Mouse (Mus musculus): ENCODE measurements around the gene Pla2g10.
"Not testable (repeated sequence)": the region's sequence is repeated elsewhere in the genome, so short reads cannot be mapped to it uniquely, and the experiment has no call there.

Gene Pla2g10

DNA sequence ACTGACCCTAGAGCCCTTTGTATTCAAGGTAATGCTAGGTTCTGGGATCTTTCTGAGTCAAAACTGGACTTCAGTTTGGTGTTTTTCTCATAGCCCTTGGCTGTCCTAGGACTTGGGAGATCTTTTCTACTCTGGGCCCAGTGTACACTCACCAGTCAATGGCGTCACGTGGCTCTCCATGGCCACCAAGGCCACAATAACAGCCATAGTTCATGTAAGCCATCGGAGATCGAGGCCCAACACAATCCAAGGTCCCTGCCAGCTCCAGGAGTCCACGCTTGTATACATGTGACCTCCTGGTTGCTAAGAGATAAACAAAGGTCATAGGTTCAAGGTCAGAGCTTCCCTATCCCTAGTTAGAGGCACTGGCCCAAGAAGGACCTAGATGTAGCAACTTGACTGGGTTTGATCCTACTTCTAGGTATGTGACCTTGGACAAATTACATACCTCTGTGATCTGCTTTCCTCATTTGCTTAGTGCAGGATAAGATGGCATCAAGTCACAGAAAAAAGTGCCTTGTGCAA is 2.9 kb downstream of the Pla2g10 start:
- no peak for DNase-seq (ENCODE audit: low read depth)

DNA sequence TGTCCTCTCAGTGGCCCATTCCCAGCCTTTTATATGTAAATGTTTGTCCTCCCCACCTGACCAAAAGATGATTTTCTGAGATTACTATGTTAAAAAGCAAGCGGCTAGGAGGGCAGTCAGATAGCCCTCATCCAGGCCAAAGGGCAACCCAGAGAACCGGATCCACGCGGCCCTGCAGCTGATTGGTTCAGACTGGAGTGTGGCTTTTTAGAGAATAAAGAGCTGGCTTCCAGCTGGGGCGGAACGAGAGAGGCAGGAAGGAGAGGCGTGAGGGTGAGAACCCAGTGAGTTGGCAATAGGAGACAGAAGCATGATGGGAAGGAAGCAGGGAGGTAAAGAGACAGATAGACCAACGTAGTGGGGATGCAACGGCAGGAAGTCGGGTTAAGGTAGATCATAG is 7.8 kb downstream of the Pla2g10 start:
- DNase-seq (ENCODE audit: low read depth): no peak

DNA sequence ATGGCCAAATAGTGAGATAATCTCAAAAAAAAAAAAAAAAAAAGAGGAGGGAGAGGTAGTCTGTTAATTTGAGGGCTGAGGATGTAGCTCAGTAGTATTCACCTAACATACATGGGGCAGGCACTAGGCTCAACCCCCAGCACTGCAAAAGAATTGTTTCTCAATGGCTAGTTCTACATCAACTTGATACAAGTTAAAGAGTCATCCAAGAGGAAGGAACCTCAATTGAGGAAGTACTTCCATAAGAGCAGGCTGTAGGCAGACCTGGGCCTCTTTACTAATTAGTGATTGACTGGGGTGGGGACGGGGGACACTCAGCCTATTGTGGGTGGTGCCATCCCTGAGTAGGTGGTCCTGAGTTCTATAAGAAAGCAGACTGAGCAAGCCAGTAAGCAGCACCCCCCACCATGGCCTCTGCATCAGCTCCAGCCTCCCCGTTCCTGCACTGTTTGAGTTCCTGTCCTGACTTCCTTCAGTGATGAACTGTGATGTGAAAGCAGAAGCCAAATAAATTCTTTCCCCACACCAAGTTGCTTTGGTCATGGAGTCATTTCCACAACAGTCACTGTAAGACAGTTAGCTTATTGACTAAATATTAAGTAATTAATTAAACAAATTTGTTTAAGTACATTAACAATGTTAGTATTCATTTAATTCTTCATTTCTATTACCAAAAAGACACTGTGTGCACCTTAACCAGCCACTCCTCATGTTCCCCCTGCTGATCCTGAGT is 13.8 kb downstream of the Pla2g10 start:
- DNase-seq (ENCODE audit: low read depth): peak; percentile 38

DNA sequence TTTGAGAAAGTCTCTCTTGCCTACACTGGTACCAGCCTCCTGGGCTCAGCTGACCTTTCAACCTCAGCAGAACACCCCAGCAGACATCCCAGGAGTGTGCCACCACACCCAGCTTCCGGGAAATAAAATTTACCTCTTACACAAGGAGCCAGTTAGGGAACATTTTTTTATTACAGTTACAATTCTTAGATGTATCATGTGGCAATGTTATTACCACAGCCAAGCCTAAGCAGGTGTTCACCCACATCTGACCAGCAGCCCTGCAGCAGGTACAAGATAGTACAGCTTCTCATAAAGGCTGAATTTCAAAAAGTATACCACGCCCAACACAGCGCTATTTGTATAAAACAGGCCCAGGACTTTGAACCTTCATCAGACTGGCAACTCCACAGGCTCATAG is 15.9 kb downstream of the Pla2g10 start:
- no peak for DNase-seq (ENCODE audit: low read depth)

DNA sequence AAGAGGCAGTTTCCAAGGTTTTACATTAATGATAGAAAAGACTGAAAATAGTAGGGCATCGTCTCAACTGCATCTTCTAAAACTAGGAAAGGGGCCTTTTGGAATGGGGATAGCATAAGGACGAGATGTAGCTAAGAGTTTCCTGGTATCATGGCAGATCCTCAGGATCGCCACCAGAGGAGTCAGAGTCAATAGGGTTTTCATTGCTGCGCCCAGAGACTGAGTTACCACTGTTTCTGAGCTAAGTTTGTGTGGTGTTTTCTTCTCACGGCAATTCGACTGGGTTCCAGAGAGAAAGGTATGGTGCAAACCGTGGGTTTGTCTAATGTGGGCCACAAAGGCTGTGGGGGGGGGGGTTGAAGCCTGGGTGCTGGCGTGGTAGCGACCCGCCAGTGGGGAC is 26.1 kb downstream of the Pla2g10 start:
- DNase-seq (ENCODE audit: low read depth): no peak

DNA sequence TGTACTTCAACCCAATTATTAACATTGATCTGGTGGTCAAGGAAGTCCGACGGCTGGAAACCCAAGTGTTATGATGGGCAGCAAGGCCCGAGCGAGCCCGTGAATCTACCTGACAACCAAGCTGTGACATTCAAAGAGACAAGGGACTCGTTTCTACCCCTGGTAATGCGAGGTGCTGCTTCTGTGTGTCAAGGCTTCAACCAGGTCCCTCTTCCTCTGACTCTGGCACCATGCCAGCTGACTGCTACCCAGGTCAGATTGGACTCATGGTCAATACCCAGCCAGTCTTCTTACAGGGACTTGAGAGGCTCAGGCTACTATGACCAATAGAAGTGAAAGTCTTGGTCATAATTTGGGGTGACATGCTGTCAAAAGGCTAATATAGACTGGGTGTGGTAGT is 28.6 kb downstream of the Pla2g10 start:
- no peak for DNase-seq (ENCODE audit: low read depth)

DNA sequence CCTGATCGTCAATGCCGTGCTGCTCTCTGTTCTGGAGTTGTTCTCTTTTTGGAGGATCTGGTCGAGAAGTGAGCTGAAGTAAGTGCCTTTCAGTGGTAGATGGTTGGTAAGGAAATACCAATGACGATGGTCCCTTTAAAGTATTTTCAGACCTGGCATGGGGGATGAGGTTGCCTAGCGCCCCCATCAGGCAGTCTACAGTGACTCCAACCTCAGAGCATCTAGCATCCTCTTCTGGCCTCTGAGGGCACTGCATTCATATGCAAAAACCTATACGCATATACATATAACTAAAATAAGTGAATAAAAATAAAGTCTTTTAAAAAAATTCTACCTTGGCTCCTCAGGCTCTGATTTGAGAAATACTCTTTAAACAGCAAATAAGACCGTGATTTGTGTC is 31.8 kb downstream of the Pla2g10 start:
- peak; percentile 25 for DNase-seq (ENCODE audit: low read depth)

DNA sequence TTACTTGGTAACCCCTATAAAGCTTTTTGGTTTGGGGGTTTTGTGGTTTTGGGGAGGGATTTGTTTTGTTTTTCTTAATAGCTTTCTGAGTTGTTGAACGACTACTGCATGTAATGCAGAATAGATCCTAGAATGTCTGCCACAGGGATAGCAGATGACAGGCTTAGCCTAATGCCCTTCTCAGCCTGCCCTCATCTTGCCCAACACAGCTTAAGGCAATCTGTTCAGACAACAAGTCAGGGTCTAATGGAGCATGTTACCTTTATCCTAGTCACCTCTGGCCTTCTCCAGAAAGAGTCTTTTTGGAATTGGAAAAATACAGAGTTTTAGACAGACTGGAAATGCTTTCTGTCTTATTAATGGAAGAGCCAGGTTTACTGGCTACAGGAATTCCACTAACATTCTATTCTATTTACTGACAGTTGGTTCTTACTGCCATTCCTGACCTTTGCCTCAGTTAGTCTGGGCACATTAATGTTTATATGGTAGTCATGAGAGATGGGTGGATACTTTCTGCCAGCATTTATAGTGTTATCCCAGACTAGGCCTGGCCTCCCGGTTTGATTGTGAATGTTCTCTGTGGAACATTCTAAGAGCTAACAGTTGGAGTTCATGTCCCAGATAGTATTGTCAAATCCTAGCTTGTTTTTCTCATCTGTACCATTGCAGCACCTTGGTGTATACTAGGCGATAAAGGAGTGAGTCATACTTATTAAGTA is 52.0 kb downstream of the Pla2g10 start:
- DNase-seq (ENCODE audit: low read depth): no peak

DNA sequence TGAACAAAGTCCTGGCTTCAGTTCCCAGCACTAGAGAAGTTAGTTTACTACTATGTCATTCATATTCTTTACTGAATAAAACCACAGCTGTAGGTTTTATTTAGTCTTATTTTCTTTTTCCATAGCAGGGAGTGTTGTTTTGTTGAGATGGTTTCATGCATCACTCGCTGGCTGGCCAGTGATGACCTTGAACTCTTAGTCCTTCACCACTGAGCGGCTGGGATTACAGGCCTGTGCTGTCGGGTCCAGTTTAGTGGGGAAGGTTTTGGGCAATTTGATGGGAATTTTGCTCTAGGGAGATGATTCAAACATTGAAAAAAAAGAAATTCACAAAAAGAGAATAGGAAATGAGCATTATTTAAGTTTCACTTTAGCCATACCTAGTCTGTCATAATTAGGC is 56.3 kb downstream of the Pla2g10 start:
- DNase-seq (ENCODE audit: low read depth): no peak

DNA sequence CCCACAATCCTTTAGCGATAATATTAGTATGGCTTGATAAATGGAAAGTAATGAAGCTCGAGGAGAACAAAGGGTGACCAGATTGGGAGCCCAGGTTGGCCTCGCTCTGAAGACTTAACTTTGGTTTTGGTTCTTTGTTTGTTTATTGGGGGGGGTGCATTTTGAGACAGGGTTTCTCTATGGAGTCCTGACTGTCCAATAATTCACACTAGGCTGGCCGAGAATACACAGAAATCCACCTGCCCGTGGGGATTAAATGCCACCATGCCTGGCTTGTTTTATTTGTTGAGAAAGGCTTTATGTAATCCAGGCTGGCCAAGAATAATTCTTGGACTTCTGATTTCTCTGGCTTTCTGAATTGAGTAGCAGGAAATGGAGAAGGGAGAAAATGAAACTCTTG is 57.7 kb downstream of the Pla2g10 start:
- DNase-seq (ENCODE audit: low read depth): no peak

DNA sequence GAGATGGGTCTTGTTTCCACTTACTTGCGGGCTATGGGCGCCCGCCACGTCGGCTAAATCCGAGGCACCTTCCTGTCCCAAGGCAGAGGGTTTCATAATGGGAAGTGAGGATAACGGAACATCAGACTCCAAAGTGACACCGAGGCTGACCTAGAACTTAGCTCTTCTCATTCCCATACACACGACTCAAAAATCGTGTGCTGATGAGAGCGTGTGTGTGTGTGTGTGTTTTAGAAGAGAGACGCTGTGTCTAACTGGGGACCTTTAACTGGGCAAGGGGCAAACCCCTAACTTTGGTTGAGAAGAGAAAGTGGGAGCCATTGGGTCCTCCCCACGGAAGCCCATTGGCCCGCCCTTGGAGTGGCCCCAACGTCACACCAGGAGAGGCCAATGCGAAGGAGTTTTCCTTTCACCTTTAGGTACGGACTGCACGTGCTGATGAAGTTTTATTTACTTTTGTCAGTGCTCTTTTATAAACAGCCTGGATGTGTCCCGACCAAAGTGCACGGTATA is 58.3 kb downstream of the Pla2g10 start:
- peak; percentile 80 for DNase-seq (ENCODE audit: low read depth)

DNA sequence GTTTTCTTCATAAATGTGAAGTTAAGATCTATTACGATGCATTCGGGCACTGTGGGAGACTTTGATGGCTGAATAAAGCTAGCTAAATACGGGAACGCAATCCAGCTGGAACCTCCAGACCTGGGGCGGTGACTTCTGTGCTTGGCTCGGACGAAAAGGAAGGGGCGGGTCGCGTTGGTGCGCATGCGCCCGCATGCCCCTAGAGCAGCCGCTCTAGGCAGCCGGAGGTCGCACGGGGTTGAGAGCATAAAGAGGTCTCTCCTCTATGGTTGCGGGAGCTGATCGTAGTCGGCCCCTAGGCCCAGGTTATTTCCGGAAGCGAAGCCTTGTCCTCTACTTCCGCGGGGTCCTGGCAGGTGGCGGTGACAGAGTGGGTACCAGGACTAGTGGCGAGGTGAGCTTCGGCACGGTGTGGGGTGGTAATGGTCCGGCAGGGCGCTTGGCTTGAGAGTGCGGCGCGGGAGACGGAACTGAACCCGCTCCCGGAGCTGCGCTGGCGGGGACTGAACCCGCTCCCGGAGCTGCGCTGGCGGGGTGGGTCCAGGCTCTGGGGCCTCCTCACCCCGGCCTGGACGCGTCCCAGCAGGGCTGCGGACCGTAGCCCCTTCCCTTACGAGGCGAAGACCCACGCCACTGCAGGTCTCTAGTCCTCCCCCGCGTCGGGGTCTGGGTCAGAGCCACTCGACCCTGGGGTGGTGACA is 58.9 kb downstream of the Pla2g10 start, which contains the start of the genes Bfar and 3110001I22Rik:
Gene Bfar (plus strand): TSS at position 174 of the 701 bp plus-strand sequence.
Gene 3110001I22Rik (plus strand): TSS at position 245 of the 701 bp plus-strand sequence.
- peak; percentile 96 for DNase-seq (ENCODE audit: low read depth)

DNA sequence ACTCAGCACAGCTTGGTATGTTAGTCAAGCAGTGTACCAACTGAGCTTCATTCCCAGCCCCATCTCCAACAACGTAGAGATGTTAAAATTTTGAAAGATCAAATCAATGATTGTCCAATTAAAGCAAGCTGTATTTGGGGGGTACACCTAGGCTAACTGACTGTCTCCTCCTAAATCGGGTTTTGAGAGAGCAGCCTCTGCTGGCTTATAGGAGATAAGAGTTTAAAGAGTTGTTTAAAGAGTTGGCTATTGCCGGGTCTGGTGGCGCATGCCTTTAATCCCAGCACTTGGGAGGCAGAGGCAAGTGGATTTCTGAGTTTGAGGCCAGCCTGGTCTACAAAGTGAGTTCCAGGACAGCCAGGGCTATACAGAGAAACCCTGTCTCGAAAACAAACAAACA is 59.9 kb downstream of the Pla2g10 start:
- DNase-seq (ENCODE audit: low read depth): not testable (repeated sequence)

DNA sequence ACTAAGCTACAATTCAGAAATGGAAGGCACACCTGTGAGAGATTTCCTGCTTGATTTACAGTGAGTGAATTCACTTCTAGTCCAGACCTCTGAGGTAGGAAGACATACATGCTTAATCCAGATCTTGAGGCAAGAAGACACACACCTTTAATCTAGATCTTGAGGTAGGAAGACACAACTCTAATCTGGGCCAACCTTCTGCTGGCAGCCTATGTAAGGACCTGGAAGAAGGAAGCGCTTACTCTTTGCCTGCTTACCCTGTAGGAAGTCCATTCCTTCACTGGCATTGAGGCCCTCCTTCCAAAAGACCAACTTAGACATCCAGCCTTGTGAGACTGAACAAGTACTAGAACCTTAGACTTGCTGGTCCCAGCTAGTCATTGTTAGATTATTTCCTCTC is 61.5 kb downstream of the Pla2g10 start:
- DNase-seq (ENCODE audit: low read depth): no peak

DNA sequence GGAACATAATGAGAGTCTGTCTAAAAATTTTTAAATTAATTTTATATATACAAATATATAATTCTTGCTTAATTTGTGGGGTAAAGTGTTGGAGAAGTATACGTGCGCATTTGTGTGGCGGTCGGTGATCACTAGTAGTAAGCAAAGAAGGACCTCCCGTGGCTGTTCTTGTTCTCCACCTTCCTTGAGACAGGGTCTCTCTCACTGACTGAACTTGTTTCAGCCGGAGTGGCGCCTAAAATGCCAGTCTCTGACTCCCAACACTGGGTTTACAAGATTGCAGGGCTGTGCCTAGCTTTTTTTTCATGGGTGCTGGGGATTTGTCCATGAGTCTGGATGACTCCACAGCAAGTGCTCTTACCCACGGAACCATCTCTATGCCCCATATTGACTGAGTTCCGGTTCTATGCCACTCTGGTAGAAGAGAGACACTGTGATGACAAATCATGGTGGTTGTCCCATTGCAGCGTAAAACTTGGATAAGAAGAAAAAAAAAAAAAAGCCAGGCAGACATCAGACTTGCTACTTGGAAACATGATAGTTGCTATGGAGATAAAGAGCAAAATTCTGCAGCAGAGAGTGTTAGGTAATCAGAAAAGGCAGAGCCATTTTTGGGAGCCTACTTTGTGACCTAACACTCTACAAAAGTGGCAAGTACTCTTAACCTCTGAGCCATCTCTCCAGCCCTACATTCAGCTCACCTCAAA is 62.2 kb downstream of the Pla2g10 start:
- DNase-seq (ENCODE audit: low read depth): no peak

DNA sequence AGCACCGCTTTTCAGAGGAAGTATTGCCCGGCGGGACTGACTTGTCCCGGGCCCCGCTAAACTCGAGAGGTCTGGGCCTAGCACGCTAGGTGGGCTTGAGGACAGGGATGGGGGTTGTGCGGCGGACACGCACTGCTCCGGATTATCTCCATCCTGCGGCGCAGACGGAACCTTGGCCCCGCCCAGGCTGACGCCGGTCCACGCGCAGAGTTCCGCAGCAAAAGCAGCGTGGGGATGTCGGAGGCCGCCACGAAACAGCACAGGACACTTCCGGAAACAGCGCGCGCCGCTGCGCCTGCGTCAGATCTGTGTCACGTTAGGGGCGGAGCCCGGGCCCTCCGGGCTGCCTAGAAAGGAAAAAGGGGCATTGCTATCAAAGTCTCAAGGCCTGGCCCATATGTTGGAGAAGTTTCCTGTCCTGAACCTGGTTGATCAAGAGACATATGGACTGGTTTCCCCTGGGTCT is 62.9 kb downstream of the Pla2g10 start, which contains the start of gene Parn:
Gene Parn (minus strand): TSS at position 293 of the 466 bp plus-strand sequence.
- DNase-seq (ENCODE audit: low read depth): peak; percentile 93

Measured in 416B (cell line).